Mouse (Mus musculus) testis, adult 2 months (tissue): ENCODE measurements around the gene Scyl1.

ENCODE experiments used
- CTCF ChIP-seq: fragments of 200-500 bp; IDR thresholded peaks from 2 replicates; pipeline ENCODE4 v1.5.1; 2012; ENCODE audit warnings: low read depth, mild to moderate bottlenecking, inconsistent platforms, low read length, moderate library complexity; ENCODE audit not compliant: control insufficient read depth, insufficient read depth, insufficient replicate concordance
- POLR2A ChIP-seq: fragments of 200-500 bp; IDR thresholded peaks from 2 replicates; pipeline ENCODE4 v1.6.1; 2012; ENCODE audit warnings: low read depth, mild to moderate bottlenecking, inconsistent platforms, low read length, moderate library complexity; ENCODE audit not compliant: control insufficient read depth

- no peak for TF ChIP-seq CTCF
- TF ChIP-seq POLR2A = no peak; the same call in 1 of the 2 replicates
Observed at GRCm38 (mm10) chr19:5798700-5799479, 27.7 kb upstream of the Scyl1 start.
